Mouse (Mus musculus) gastrocnemius, adult 18-20 months (tissue): Measurements from ENCODE around the gene Plppr3. TPM values are rescaled to one million over a fixed set of nuclear protein-coding genes. Genes with fewer than 3 reads are reported as not detected.

ENCODE experiments used
- DNase-seq: peaks from one replicate; pipeline ENCODE4 v3.0.0; 2021; ENCODE audit warnings: low spot score
- long read RNA-seq, 2 experiments: library from polyadenylated mRNA; stranded (forward); transcript quantifications; one replicate each; pipeline ENCODE4 v2.0.0; 2021
- total RNA-seq, 2 experiments: library from RNA; stranded (reverse); gene quantifications; 2 replicates each; pipeline ENCODE4 v1.2.3; 2021

Gene Plppr3
- total RNA-seq = under 1 TPM; 0.11 to 0.17 TPM
- long read RNA-seq, experiment 1 = 0 reads
- long read RNA-seq, experiment 2 = 0 reads

- no peak for DNase-seq
Measured at GRCm38 (mm10) chr10:79874290-79874862, at the start of gene Plppr3, which contains the start of gene Prtn3. TSS of gene Plppr3 (minus strand) at chr10:79874634. TSS of gene Prtn3 (plus strand) at chr10:79874476.

GRCm38 (mm10) chr10:79921572-79921971 lies 47.1 kb upstream of the Plppr3 start:
- no peak for DNase-seq

- no peak for DNase-seq
Measured at GRCm38 (mm10) chr10:79920958-79921535, 46.6 kb upstream of the Plppr3 start, which contains the start of gene R3hdm4. TSS of gene R3hdm4 (minus strand) at chr10:79921208.

- no peak for DNase-seq
Measured at GRCm38 (mm10) chr10:79920056-79920890, 45.8 kb upstream of the Plppr3 start.

- no peak for DNase-seq
Measured at GRCm38 (mm10) chr10:79919251-79919849, 44.9 kb upstream of the Plppr3 start.

GRCm38 (mm10) chr10:79918231-79919078 lies 44.0 kb upstream of the Plppr3 start:
- DNase-seq = no peak

- no peak for DNase-seq
Measured at GRCm38 (mm10) chr10:79917532-79918100, 43.2 kb upstream of the Plppr3 start.

- peak; percentile 85 for DNase-seq
Measured at GRCm38 (mm10) chr10:79916808-79917531, 42.5 kb upstream of the Plppr3 start, which contains the start of gene Kiss1r. TSS of gene Kiss1r (plus strand) at chr10:79916971.

GRCm38 (mm10) chr10:79916081-79916480 lies 41.6 kb upstream of the Plppr3 start:
- no peak for DNase-seq

GRCm38 (mm10) chr10:79914948-79915596 lies 40.6 kb upstream of the Plppr3 start:
- no peak for DNase-seq

GRCm38 (mm10) chr10:79914131-79914947 lies 39.9 kb upstream of the Plppr3 start:
- no peak for DNase-seq

GRCm38 (mm10) chr10:79912412-79912811 lies 38.0 kb upstream of the Plppr3 start:
- DNase-seq = no peak

GRCm38 (mm10) chr10:79910556-79910955 lies 36.1 kb upstream of the Plppr3 start, which contains the start of gene Gm26602:
TSS of gene Gm26602 (plus strand) at chr10:79910856.
- DNase-seq = no peak

GRCm38 (mm10) chr10:79909092-79909922 lies 34.9 kb upstream of the Plppr3 start:
- DNase-seq = no peak

- peak; percentile 98 for DNase-seq
Measured at GRCm38 (mm10) chr10:79908167-79909091, 34.0 kb upstream of the Plppr3 start, which contains the start of gene Med16. TSS of gene Med16 (minus strand) at chr10:79908923.

GRCm38 (mm10) chr10:79907415-79907814 lies 33.0 kb upstream of the Plppr3 start:
- DNase-seq = no peak
